Mouse (Mus musculus): ENCODE measurements around the gene Zfp975. TPM values are rescaled to one million over a fixed set of nuclear protein-coding genes. Genes with fewer than 3 reads are reported as not detected.
"Not testable (repeated sequence)": the region's sequence is repeated elsewhere in the genome, so short reads cannot be mapped to it uniquely, and the experiment has no call there.

The Zfp975 gene
- polyA plus RNA-seq, 1 experiment from 2014 or later: 6.3 TPM

DNA sequence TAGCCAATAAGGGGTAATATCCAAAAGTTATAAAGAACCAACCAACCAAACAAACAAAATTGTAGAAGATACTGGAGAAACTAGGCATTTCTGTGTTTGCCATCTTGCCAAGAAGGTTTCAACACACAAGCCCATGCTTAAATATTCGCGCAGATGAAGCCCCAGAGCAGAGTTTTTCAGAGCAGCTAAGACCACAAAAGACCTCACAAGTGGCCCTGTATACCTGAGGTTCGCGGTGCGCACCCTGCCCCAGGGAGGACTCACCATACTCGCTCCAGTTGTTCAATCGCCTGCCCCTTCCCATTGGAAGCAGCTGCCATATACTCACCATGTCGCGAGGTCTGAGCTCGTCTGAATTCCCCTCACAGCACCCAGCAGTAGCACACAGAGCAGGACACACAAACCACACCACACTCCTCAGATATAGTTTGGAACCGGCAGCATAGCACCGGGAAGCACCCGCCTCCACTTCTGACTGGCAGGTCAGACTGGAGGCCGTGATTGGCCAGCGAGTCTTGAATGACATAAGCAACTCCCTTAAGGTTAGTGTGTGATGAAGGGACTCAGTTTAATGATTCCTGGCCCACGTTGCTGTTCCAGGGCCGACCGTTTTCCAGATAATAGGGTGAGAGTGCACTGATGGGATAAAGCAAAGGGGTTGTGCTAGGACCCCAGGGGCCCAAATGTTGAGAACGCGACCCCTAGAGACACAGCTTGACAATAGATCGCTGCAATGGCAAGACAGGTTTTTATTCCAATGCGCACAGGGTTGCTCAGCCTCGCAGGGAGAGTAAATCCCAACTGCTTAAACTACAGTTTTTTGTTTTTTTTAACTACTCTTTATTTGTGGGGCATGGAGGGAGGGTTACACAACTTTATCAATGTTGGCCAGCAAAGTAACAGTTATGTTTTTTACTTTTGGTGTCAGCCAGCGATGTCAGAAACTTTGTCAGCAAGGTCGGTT, 50.1 kb downstream of the Zfp975 start, which contains the start of gene Zfp976:
TSS of gene Zfp976 (minus strand) at position 437 of the 964 bp plus-strand sequence.
- H3K4me3 ChIP-seq (ENCODE audit: low read length): peak within 1 kb of the TSS; percentile 49
- not testable (repeated sequence) for H3K27ac ChIP-seq (ENCODE audit: low read length); H3K27me3 ChIP-seq (replicated peaks; ENCODE audit: control insufficient read depth, insufficient read depth, low read length); H3K9me3 ChIP-seq (ENCODE audit: control insufficient read depth, low read length); H3K36me3 ChIP-seq (ENCODE audit: control insufficient read depth, insufficient read depth, low read length); H3K4me1 ChIP-seq (ENCODE audit: control insufficient read depth, insufficient read depth, low read length)
- 2% methylated on average over 25 of the region's 25 CpGs for WGBS
- H3K4me2 ChIP-seq (ENCODE audit: low read depth, low read length): peak within 1 kb of the TSS; percentile 52
- ATAC-seq: peak; percentile 100
- peak within 1 kb of the TSS; percentile 59 for H3K9ac ChIP-seq (ENCODE audit: low read depth, low read length)

DNA sequence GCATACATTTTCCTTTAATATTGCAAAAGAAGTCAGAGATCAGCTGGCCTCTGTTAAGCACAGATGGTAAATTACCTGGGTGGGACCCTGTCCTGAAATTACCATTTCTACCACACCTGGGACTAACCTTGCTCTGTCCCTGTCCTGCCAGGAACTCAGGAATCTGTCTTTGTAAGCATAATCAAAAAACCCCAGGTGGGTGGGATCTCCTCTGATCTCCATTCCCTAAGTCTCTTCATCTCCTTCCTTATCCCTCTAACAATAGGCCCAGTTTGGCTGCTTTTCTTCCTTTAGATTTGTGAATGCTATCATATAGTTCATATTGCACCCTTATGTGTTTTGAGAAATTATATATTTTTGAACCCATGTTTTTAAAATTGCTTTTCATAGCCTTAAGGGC, 61.5 kb downstream of the Zfp975 start:
- H3K27me3 ChIP-seq (replicated peaks; ENCODE audit: control insufficient read depth, insufficient read depth, low read length); H3K4me2 ChIP-seq (ENCODE audit: low read depth, low read length): not testable (repeated sequence)

More for the DNA sequence above, 61.5 kb downstream of the Zfp975 start:
- H3K27ac ChIP-seq (ENCODE audit: low read length); H3K4me3 ChIP-seq (ENCODE audit: low read length); H3K36me3 ChIP-seq (ENCODE audit: control insufficient read depth, insufficient read depth, low read length); H3K9me3 ChIP-seq (ENCODE audit: control insufficient read depth, low read length); ATAC-seq; H3K4me1 ChIP-seq (ENCODE audit: control insufficient read depth, insufficient read depth, low read length); H3K9ac ChIP-seq (ENCODE audit: low read depth, low read length): not testable (repeated sequence)

Other genes starting within 250 kb of the Zfp975 start
- gene 4933421I07Rik, start 244.6 kb downstream of the Zfp975 start, polyA plus RNA-seq (2015; fragmentation: Nextera tagmentation; extraction: Ambion mirVana): not detected in 2 replicates
- gene Zfp141, start 187.0 kb downstream of the Zfp975 start, polyA plus RNA-seq (2015; fragmentation: Nextera tagmentation; extraction: Ambion mirVana): 6.5 and 7.8 TPM in 2 replicates
- gene Gm21028, start 114.2 kb downstream of the Zfp975 start, polyA plus RNA-seq (2015; fragmentation: Nextera tagmentation; extraction: Ambion mirVana): not detected in 2 replicates
- 0.81 and 1.0 TPM in 2 replicates for gene Zfp977, start 100.2 kb downstream of the Zfp975 start, polyA plus RNA-seq (2015; fragmentation: Nextera tagmentation; extraction: Ambion mirVana)
- 1.8 and 2.4 TPM in 2 replicates for gene Zfp976, start 50.2 kb downstream of the Zfp975 start, polyA plus RNA-seq (2015; fragmentation: Nextera tagmentation; extraction: Ambion mirVana)
- not detected in 2 replicates for gene Gm17067, start 34.3 kb upstream of the Zfp975 start, polyA plus RNA-seq (2015; fragmentation: Nextera tagmentation; extraction: Ambion mirVana)
- not detected in 2 replicates for gene Vmn2r62, start 100.8 kb upstream of the Zfp975 start, polyA plus RNA-seq (2015; fragmentation: Nextera tagmentation; extraction: Ambion mirVana)
- not detected in 2 replicates for gene Gm2381, start 174.5 kb upstream of the Zfp975 start, polyA plus RNA-seq (2015; fragmentation: Nextera tagmentation; extraction: Ambion mirVana)
- not detected in 2 replicates for gene Vmn2r63, start 241.1 kb upstream of the Zfp975 start, polyA plus RNA-seq (2015; fragmentation: Nextera tagmentation; extraction: Ambion mirVana)